Mouse (Mus musculus) limb, embryonic 14.5 days (tissue): Measurements from ENCODE around the gene Lasp1. TPM values are rescaled to one million over a fixed set of nuclear protein-coding genes. Genes with fewer than 3 reads are reported as not detected.

Experiments
- ATAC-seq: fragments of 200-750 bp; cut with Nextera tagmentation; 2 replicates; pipeline ENCODE4 v1.8.0; 2017; ENCODE audit warnings: low read depth, moderate number of reproducible peaks, moderate TSS enrichment; ENCODE audit not compliant: low FRiP score
- DNase-seq: peaks from one replicate; pipeline ENCODE4 v3.0.0-alpha.2; 2015; ENCODE audit warnings: low spot score
- H3K27ac ChIP-seq: fragments of 300-500 bp; sonication (generic); replicated peaks from 2 replicates; pipeline ENCODE4 v1.5.1; 2014; ENCODE audit warnings: low read depth, mild to moderate bottlenecking, low read length, moderate library complexity, mixed read lengths
- H3K27me3 ChIP-seq: fragments of 300-500 bp; sonication (generic); 2 replicates; pipeline ENCODE4 v1.6.1; 2014; ENCODE audit warnings: low read length, mixed read lengths; ENCODE audit not compliant: control insufficient read depth, insufficient read depth
- H3K36me3 ChIP-seq: fragments of 300-500 bp; sonication (generic); 2 replicates; pipeline ENCODE4 v1.6.1; 2014; ENCODE audit warnings: mild to moderate bottlenecking, low read length, moderate library complexity, mixed read lengths; ENCODE audit not compliant: control insufficient read depth, insufficient read depth
- H3K4me1 ChIP-seq: fragments of 300-500 bp; sonication (generic); 2 replicates; pipeline ENCODE4 v1.6.1; 2014; ENCODE audit warnings: antibody characterized with exemption, low read length, mixed read lengths; ENCODE audit not compliant: control insufficient read depth, insufficient read depth
- H3K4me2 ChIP-seq: fragments of 300-500 bp; sonication (generic); replicated peaks from 2 replicates; pipeline ENCODE4 v1.6.1; 2014; ENCODE audit warnings: low read depth, mild to moderate bottlenecking, low read length, moderate library complexity; ENCODE audit not compliant: severe bottlenecking
- H3K4me3 ChIP-seq: fragments of 300-500 bp; sonication (generic); replicated peaks from 2 replicates; pipeline ENCODE4 v1.5.1; 2014; ENCODE audit warnings: low read length
- H3K9ac ChIP-seq: fragments of 300-500 bp; sonication (generic); 2 replicates; pipeline ENCODE4 v1.6.1; 2014; ENCODE audit warnings: mild to moderate bottlenecking, low read depth, low read length, moderate library complexity; ENCODE audit not compliant: severe bottlenecking
- H3K9me3 ChIP-seq: fragments of 300-500 bp; sonication (generic); 2 replicates; pipeline ENCODE4 v1.6.1; 2016; ENCODE audit warnings: low read length; ENCODE audit not compliant: control insufficient read depth
- POLR2A ChIP-seq: fragments of 200-500 bp; IDR thresholded peaks from 2 replicates; pipeline ENCODE4 v1.8.0; 2012; ENCODE audit warnings: inconsistent platforms, mild to moderate bottlenecking, moderate library complexity, borderline replicate concordance; ENCODE audit not compliant: insufficient read depth, insufficient read length; ENCODE audit errors: extremely low read depth
- WGBS: fragments of 180-500 bp; shearing (Covaris S2); extraction: QIAGEN DNeasy Blood & Tissue Kit; methylation state at CpG from one replicate; pipeline ENCODE4 v1.1.7; 2014; 5-methylcytosine and 5-hydroxymethylcytosine counted together
- polyA plus RNA-seq, 2 experiments: library from polyadenylated mRNA; depleted of rRNA in 1 of 2; stranded (reverse) in 1 of 2; unstranded in 1 of 2; fragments of >200 nt; fragmentation: Nextera tagmentation in 1 of 2; extraction: Ambion mirVana in 1 of 2; gene quantifications; 2 replicates each; pipeline versions ENCODE4 v1.2.1 to v1.2.3; 2012 to 2014

Lasp1 gene
- polyA plus RNA-seq, 2 experiments = 95.7 to 105 TPM

DNA sequence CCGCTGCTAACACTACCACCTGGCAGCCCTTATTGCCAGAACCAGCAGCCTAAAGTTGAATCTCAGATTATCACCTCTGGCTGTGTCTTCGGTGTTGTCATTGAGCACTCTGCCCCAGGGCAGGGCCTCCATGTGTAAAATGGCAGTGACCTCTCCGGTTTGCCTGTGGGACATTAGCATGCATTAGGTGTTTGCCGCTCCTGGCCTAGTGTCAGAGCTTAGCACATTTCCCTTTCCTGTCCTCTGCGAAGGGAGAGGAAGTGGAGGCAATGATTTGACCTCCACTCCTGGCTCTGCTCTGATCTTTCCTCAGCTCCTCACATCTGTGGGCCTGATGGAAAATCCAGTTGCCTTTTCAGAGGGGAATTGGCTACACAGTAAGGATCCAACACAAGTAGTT, 21.1 kb downstream of the Lasp1 start:
- H3K9me3 ChIP-seq = no peaks in the 10 kb centered on the region
- no peak overlapping the region for H3K4me3 ChIP-seq
- H3K9ac ChIP-seq = no peak overlapping the region
- peaks cover 22% of the 10 kb centered on the region for H3K4me1 ChIP-seq
- H3K27me3 ChIP-seq = no peaks in the 10 kb centered on the region
- no peak for TF ChIP-seq POLR2A
- ATAC-seq = no peak
- no peak overlapping the region for H3K4me2 ChIP-seq
- H3K27ac ChIP-seq = no peak overlapping the region
- 52% methylated on average over 5 of the region's 5 CpGs for WGBS
- peaks cover 81% of the 10 kb centered on the region for H3K36me3 ChIP-seq
- no peak for DNase-seq

DNA sequence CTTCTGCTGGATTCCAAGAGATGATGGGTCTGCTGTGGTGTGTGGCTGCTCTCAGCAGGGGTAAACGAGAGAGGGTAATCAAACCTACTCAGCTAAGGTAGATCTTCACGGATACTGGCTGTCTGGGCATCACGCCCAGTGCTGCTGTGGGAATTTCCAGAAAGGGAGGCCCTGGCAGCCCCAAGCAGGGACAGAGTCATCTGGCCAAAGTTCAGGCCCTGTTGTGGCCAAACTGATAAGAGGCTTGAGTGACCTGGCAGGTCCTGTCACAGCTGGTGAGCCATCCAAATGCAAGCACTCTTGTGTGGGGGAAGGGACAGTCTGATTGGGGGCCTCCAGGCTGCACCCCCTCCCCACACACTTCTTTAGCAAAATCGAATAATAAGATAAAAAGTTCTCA, 22.0 kb downstream of the Lasp1 start:
- DNase-seq (no peak), ATAC-seq (no peak)
- WGBS = 70% methylated on average over 4 of the region's 4 CpGs
- H3K4me1 ChIP-seq = peaks cover 16% of the 10 kb centered on the region
- no peak overlapping the region for H3K27ac ChIP-seq
- H3K4me2 ChIP-seq = no peak overlapping the region
- no peaks in the 10 kb centered on the region for H3K27me3 ChIP-seq
- H3K9ac ChIP-seq = no peak overlapping the region
- no peaks in the 10 kb centered on the region for H3K9me3 ChIP-seq
- TF ChIP-seq POLR2A = no peak
- peaks cover 81% of the 10 kb centered on the region for H3K36me3 ChIP-seq
- H3K4me3 ChIP-seq = no peak overlapping the region

GRCm38 (mm10) chr11:97821401-97822064, 22.7 kb downstream of the Lasp1 start:
- peaks cover 16% of the 10 kb centered on the region for H3K4me1 ChIP-seq
- H3K4me3 ChIP-seq = no peak overlapping the region
- H3K4me2 ChIP-seq = no peak overlapping the region
- ATAC-seq = no peak
- TF ChIP-seq POLR2A = no peak
- H3K27ac ChIP-seq = no peak overlapping the region
- peaks cover 81% of the 10 kb centered on the region for H3K36me3 ChIP-seq
- no peak for DNase-seq
- no peaks in the 10 kb centered on the region for H3K27me3 ChIP-seq
- no peak overlapping the region for H3K9ac ChIP-seq
- 99% methylated on average over 8 of the region's 8 CpGs for WGBS
- no peaks in the 10 kb centered on the region for H3K9me3 ChIP-seq

DNA sequence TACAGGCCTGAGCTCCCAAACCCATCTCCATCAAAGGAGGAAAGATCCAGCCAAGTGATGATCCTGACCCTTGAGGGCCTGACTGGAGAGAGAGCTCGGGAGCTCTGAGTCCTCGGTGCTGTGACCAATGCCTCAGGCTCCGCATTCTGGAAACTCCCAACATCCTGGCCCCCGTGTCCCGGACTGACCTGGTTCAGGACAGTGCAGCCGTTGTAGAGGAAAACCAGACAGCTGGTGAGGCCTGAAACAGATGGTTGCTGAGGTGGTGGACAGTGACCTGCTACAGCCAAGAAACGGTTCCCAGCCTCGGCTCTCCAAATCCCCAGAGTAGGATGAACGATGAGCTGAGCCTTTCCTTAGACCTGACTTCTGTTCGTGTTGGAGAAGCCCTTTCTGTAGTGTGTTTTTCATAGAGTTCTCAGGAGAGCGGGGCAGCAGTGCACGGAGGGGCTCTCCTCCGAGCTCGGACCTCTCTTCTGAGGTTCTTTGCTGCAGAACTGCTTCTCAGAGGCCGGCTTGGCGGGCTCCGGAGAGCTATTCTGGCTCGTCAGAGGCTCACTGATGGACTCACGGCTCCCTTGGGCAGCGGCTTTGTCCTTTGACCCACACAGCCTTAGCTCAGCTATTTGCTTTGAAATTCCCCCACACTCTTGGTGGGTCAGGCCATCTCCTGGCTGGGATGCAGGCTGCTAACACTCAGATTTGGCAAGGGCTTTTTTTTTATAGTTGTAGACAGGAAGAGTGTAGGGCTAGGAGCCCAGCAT, 24.2 kb downstream of the Lasp1 start:
- TF ChIP-seq POLR2A = no peak
- DNase-seq (no peak), ATAC-seq (no peak)
- WGBS = 71% methylated on average over 20 of the region's 20 CpGs
- Histone ChIP-seq H3K9me3 (no peaks in the 10 kb centered on the region), H3K4me2 (no peak overlapping the region), H3K27ac (no peak overlapping the region), H3K4me1 (peaks cover 8% of the 10 kb centered on the region), H3K9ac (no peak overlapping the region), H3K4me3 (no peak overlapping the region), H3K36me3 (peaks cover 86% of the 10 kb centered on the region), H3K27me3 (no peaks in the 10 kb centered on the region)

DNA sequence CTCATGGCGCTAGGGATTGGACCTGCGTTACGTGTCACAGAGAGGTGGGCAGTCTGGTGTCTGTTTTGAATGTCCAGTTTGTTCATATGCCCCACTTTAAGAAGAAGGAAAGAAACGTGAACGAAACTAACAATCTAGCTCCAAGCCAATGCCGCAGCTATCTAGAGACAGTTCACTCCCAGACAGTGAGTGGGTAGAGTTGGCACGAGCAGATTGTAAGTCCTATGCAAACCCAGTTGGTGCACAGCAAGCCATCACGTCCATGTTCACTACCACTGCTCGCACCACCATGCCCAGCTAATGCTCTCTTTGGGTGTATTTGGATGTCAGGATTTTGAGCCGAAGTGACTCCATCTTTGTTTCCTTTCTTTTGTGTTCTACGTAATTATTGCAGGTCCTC, 25.4 kb downstream of the Lasp1 start:
- no peak overlapping the region for H3K27ac ChIP-seq
- no peak for TF ChIP-seq POLR2A
- peaks cover 85% of the 10 kb centered on the region for H3K36me3 ChIP-seq
- no peak for ATAC-seq
- H3K9me3 ChIP-seq = no peaks in the 10 kb centered on the region
- H3K9ac ChIP-seq = no peak overlapping the region
- no peak for DNase-seq
- no peaks in the 10 kb centered on the region for H3K4me1 ChIP-seq
- H3K4me2 ChIP-seq = no peak overlapping the region
- H3K4me3 ChIP-seq = no peak overlapping the region
- H3K27me3 ChIP-seq = no peaks in the 10 kb centered on the region
- WGBS = 95% methylated on average over 11 of the region's 11 CpGs
